Mouse (Mus musculus) G1E (cell line): ENCODE data around the gene Ctsc.

Experiments
- CTCF ChIP-seq: IDR thresholded peaks from 2 replicates; pipeline ENCODE4 v1.5.1; 2012; ENCODE audit warnings: low read depth, low read length, inconsistent platforms, mixed read lengths
- GATA1 ChIP-seq: IDR thresholded peaks from 2 replicates; pipeline ENCODE4 v1.6.1; 2012; ENCODE audit warnings: borderline replicate concordance, low read length, inconsistent platforms, mixed read lengths
- POLR2AphosphoS5 ChIP-seq: IDR thresholded peaks from 2 replicates; pipeline ENCODE4 v1.6.1; 2012; ENCODE audit warnings: low read depth, low read length, inconsistent platforms; ENCODE audit not compliant: insufficient replicate concordance
- TAL1 ChIP-seq: conservative IDR thresholded peaks from 2 replicates; pipeline ENCODE4 v1.6.1; 2012; ENCODE audit warnings: low read depth, low read length, inconsistent platforms, mixed read lengths

DNA sequence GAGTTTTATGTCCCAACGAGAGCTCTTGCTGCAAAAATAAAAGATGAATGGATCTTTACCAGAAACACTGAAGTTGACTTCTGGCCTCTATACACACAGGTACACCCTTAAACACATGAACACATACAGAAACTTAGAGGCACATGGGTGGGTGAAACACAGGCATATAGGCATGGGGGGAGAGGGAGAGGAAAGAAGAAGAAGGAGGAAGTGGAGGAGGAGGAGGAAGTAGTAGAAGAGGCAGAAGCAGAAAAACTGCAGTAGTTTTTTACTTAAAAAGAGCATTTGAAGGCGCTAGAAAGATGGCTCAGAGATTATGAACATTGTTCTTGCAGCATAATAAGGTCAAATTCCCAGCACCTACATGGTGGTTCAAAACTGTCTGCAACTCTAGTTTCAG, 41.0 kb downstream of the Ctsc start:
- TF ChIP-seq CTCF (no peak), TAL1 (no peak), POLR2AphosphoS5 (no peak), GATA1 (no peak)
